Mouse (Mus musculus): Measurements from ENCODE around the gene Etnk2. TPM values are rescaled to one million over a fixed set of nuclear protein-coding genes. Genes with fewer than 3 reads are reported as not detected.

Gene Etnk2
- polyA plus RNA-seq, 1 experiment from 2014 or later: 1.3 TPM

DNA sequence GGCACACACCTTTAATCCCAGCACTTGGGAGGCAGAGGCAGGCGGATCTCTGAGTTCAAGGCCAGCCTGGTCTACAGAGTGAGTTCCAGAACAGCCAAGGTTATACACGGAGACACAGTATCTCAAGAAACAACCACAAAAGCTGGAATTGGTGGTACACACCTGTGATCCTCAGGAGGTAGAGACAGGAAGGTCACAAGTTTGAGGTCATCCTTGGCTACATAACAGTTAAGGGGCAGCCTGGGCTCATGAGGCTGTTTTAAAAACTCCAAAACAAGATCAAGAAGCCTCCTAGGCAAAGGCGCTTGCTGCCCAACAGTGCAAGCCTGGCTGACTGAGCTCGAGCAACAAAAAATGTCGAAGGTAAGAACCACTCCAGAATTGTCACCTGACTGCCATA lies 33.3 kb downstream of the Etnk2 start:
- no peak for DNase-seq (ENCODE audit: low spot score)
- H3K36me3 ChIP-seq (ENCODE audit: control insufficient read depth, insufficient read depth, low read length): peaks cover 4% of the 10 kb centered on the region; the same call in 1 of the 2 replicates
- H3K4me3 ChIP-seq (ENCODE audit: low read depth, low read length): no peak overlapping the region
- H3K9ac ChIP-seq (ENCODE audit: low read length): no peak overlapping the region
- H3K4me1 ChIP-seq (ENCODE audit: control insufficient read depth, insufficient read depth, low read length): peaks cover 8% of the 10 kb centered on the region
- no peak overlapping the region for H3K27ac ChIP-seq (replicated peaks; ENCODE audit: low read depth, low read length)
- H3K27me3 ChIP-seq (ENCODE audit: control insufficient read depth, insufficient read depth, low read length): no peaks in the 10 kb centered on the region
- ATAC-seq (ENCODE audit: insufficient number of reproducible peaks, low FRiP score, low TSS enrichment, low read depth): no peak
- H3K9me3 ChIP-seq (ENCODE audit: control insufficient read depth, low read length): no peaks in the 10 kb centered on the region
- WGBS: 94% methylated on average over 5 of the region's 5 CpGs
- no peak overlapping the region for H3K4me2 ChIP-seq (ENCODE audit: low read depth, severe bottlenecking)

GRCm38 (mm10) chr1:133397094-133397482 lies 33.7 kb downstream of the Etnk2 start:
- WGBS: 83% methylated on average over 5 of the region's 5 CpGs
- Histone ChIP-seq H3K9ac (ENCODE audit: low read length) (no peak overlapping the region), H3K27ac (replicated peaks; ENCODE audit: low read depth, low read length) (no peak overlapping the region; the same call in 1 of the 2 replicates), H3K36me3 (ENCODE audit: control insufficient read depth, insufficient read depth, low read length) (no peaks in the 10 kb centered on the region; the same call in 1 of the 2 replicates), H3K9me3 (ENCODE audit: control insufficient read depth, low read length) (no peaks in the 10 kb centered on the region), H3K4me3 (ENCODE audit: low read depth, low read length) (no peak overlapping the region), H3K4me1 (ENCODE audit: control insufficient read depth, insufficient read depth, low read length) (peaks cover 8% of the 10 kb centered on the region), H3K27me3 (ENCODE audit: control insufficient read depth, insufficient read depth, low read length) (no peaks in the 10 kb centered on the region), H3K4me2 (ENCODE audit: low read depth, severe bottlenecking) (no peak overlapping the region)
- ATAC-seq (ENCODE audit: insufficient number of reproducible peaks, low FRiP score, low TSS enrichment, low read depth): no peak
- DNase-seq (ENCODE audit: low spot score): no peak

GRCm38 (mm10) chr1:133397483-133398237 lies 34.3 kb downstream of the Etnk2 start:
- peak overlapping the region; percentile 74 for H3K27ac ChIP-seq (replicated peaks; ENCODE audit: low read depth, low read length)
- peak; percentile 47 for DNase-seq (ENCODE audit: low spot score)
- H3K4me3 ChIP-seq (ENCODE audit: low read depth, low read length): no peak overlapping the region
- H3K9ac ChIP-seq (ENCODE audit: low read length): peak overlapping the region; percentile 56
- H3K36me3 ChIP-seq (ENCODE audit: control insufficient read depth, insufficient read depth, low read length): no peaks in the 10 kb centered on the region
- peak overlapping the region; percentile 12; the same call in 1 of the 2 replicates for H3K4me2 ChIP-seq (ENCODE audit: low read depth, severe bottlenecking)
- H3K4me1 ChIP-seq (ENCODE audit: control insufficient read depth, insufficient read depth, low read length): peaks cover 8% of the 10 kb centered on the region
- 15% methylated on average over 17 of the region's 17 CpGs for WGBS
- no peaks in the 10 kb centered on the region for H3K27me3 ChIP-seq (ENCODE audit: control insufficient read depth, insufficient read depth, low read length)
- H3K9me3 ChIP-seq (ENCODE audit: control insufficient read depth, low read length): no peaks in the 10 kb centered on the region
- no peak for ATAC-seq (ENCODE audit: insufficient number of reproducible peaks, low FRiP score, low TSS enrichment, low read depth)

DNA sequence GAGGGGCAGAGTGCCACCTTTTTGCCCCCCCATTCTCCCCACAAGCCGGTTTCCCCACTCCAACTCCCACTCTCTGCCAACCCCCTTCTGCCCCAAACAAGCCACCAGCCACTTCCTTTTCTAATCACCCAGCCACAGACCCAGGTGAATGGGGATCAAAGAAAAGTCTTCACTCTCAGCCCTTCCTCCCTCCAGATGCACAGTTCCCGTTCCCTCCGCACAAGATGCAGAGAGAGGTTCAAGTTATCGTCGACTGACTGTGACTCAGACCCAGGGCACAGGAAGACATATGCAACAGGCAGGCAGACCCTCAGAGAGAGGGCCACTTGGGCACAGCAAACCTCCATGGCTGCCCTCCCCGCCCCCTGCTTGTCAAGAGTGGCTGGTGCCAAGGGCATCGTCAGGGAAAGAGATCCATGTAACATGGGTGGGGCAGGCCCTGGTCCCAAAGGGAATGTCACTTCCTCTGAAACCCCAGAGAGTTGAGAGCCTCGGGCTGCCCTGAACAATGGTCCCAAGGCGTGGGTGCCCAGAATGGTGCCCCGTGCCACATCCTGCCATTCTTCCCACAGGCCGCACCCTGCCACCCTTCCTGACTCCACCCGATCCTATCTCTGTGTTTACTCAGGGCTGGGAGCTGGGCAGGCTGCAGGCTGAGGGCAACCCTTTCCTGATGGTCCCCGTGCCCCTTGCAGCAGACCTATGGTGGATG lies 36.8 kb downstream of the Etnk2 start:
- DNase-seq (ENCODE audit: low spot score) (no peak), ATAC-seq (ENCODE audit: insufficient number of reproducible peaks, low FRiP score, low TSS enrichment, low read depth) (no peak)
- no peaks in the 10 kb centered on the region for H3K36me3 ChIP-seq (ENCODE audit: control insufficient read depth, insufficient read depth, low read length)
- H3K4me3 ChIP-seq (ENCODE audit: low read depth, low read length): no peak overlapping the region
- H3K4me1 ChIP-seq (ENCODE audit: control insufficient read depth, insufficient read depth, low read length): peaks cover 8% of the 10 kb centered on the region
- no peaks in the 10 kb centered on the region for H3K27me3 ChIP-seq (ENCODE audit: control insufficient read depth, insufficient read depth, low read length)
- no peaks in the 10 kb centered on the region for H3K9me3 ChIP-seq (ENCODE audit: control insufficient read depth, low read length)
- WGBS: 65% methylated on average over 13 of the region's 13 CpGs
- H3K9ac ChIP-seq (ENCODE audit: low read length): no peak overlapping the region
- no peak overlapping the region for H3K27ac ChIP-seq (replicated peaks; ENCODE audit: low read depth, low read length)
- no peak overlapping the region for H3K4me2 ChIP-seq (ENCODE audit: low read depth, severe bottlenecking)

GRCm38 (mm10) chr1:133404005-133404404 lies 40.6 kb downstream of the Etnk2 start:
- DNase-seq (ENCODE audit: low spot score): no peak
- WGBS: 89% methylated on average over 4 of the region's 4 CpGs
- no peak for ATAC-seq (ENCODE audit: insufficient number of reproducible peaks, low FRiP score, low TSS enrichment, low read depth)
- H3K36me3 ChIP-seq (ENCODE audit: control insufficient read depth, insufficient read depth, low read length): no peaks in the 10 kb centered on the region
- H3K4me1 ChIP-seq (ENCODE audit: control insufficient read depth, insufficient read depth, low read length): peaks cover 11% of the 10 kb centered on the region
- no peak overlapping the region for H3K4me3 ChIP-seq (ENCODE audit: low read depth, low read length)
- no peak overlapping the region for H3K27ac ChIP-seq (replicated peaks; ENCODE audit: low read depth, low read length)
- no peak overlapping the region for H3K9ac ChIP-seq (ENCODE audit: low read length)
- H3K27me3 ChIP-seq (ENCODE audit: control insufficient read depth, insufficient read depth, low read length): no peaks in the 10 kb centered on the region
- H3K9me3 ChIP-seq (ENCODE audit: control insufficient read depth, low read length): no peaks in the 10 kb centered on the region
- H3K4me2 ChIP-seq (ENCODE audit: low read depth, severe bottlenecking): no peak overlapping the region

GRCm38 (mm10) chr1:133406614-133407013 lies 43.2 kb downstream of the Etnk2 start:
- Histone ChIP-seq H3K27me3 (ENCODE audit: control insufficient read depth, insufficient read depth, low read length) (no peaks in the 10 kb centered on the region), H3K36me3 (ENCODE audit: control insufficient read depth, insufficient read depth, low read length) (no peaks in the 10 kb centered on the region), H3K4me2 (ENCODE audit: low read depth, severe bottlenecking) (no peak overlapping the region), H3K4me1 (ENCODE audit: control insufficient read depth, insufficient read depth, low read length) (peaks cover 18% of the 10 kb centered on the region), H3K4me3 (ENCODE audit: low read depth, low read length) (no peak overlapping the region), H3K9ac (ENCODE audit: low read length) (no peak overlapping the region), H3K27ac (replicated peaks; ENCODE audit: low read depth, low read length) (no peak overlapping the region; the same call in 1 of the 2 replicates), H3K9me3 (ENCODE audit: control insufficient read depth, low read length) (no peaks in the 10 kb centered on the region)
- no peak for DNase-seq (ENCODE audit: low spot score)
- ATAC-seq (ENCODE audit: insufficient number of reproducible peaks, low FRiP score, low TSS enrichment, low read depth): no peak
- 86% methylated on average over 7 of the region's 7 CpGs for WGBS

- H3K4me1 ChIP-seq (ENCODE audit: control insufficient read depth, insufficient read depth, low read length): peaks cover 18% of the 10 kb centered on the region
- H3K36me3 ChIP-seq (ENCODE audit: control insufficient read depth, insufficient read depth, low read length): no peaks in the 10 kb centered on the region
- no peak overlapping the region for H3K4me2 ChIP-seq (ENCODE audit: low read depth, severe bottlenecking)
- ATAC-seq (ENCODE audit: insufficient number of reproducible peaks, low FRiP score, low TSS enrichment, low read depth) (no peak), DNase-seq (ENCODE audit: low spot score) (no peak)
- H3K4me3 ChIP-seq (ENCODE audit: low read depth, low read length): no peak overlapping the region
- no peak overlapping the region for H3K27ac ChIP-seq (replicated peaks; ENCODE audit: low read depth, low read length)
- H3K9ac ChIP-seq (ENCODE audit: low read length): no peak overlapping the region
- H3K27me3 ChIP-seq (ENCODE audit: control insufficient read depth, insufficient read depth, low read length): no peaks in the 10 kb centered on the region
- H3K9me3 ChIP-seq (ENCODE audit: control insufficient read depth, low read length): no peaks in the 10 kb centered on the region
- WGBS: 66% methylated on average over 6 of the region's 6 CpGs
These were observed 44.1 kb downstream of the Etnk2 start for GRCm38 (mm10) chr1:133407436-133407835.

GRCm38 (mm10) chr1:133408321-133408720 lies 44.9 kb downstream of the Etnk2 start:
- WGBS: 28% methylated on average over 9 of the region's 9 CpGs
- Histone ChIP-seq H3K27ac (replicated peaks; ENCODE audit: low read depth, low read length) (peak overlapping the region; percentile 30; the same call in 1 of the 2 replicates), H3K4me1 (ENCODE audit: control insufficient read depth, insufficient read depth, low read length) (peaks cover 18% of the 10 kb centered on the region), H3K27me3 (ENCODE audit: control insufficient read depth, insufficient read depth, low read length) (no peaks in the 10 kb centered on the region), H3K4me3 (ENCODE audit: low read depth, low read length) (no peak overlapping the region), H3K36me3 (ENCODE audit: control insufficient read depth, insufficient read depth, low read length) (no peaks in the 10 kb centered on the region), H3K9ac (ENCODE audit: low read length) (0 out of 2 replicates have a peak overlapping the region, but pooled peaks have one; percentile 4), H3K4me2 (ENCODE audit: low read depth, severe bottlenecking) (no peak overlapping the region), H3K9me3 (ENCODE audit: control insufficient read depth, low read length) (no peaks in the 10 kb centered on the region)
- no peak for ATAC-seq (ENCODE audit: insufficient number of reproducible peaks, low FRiP score, low TSS enrichment, low read depth)
- no peak for DNase-seq (ENCODE audit: low spot score)

All from limb, embryonic 11.5 days (tissue).